27 mouse cellular contexts compared by ENCODE assay signal in the genomic region with DNA sequence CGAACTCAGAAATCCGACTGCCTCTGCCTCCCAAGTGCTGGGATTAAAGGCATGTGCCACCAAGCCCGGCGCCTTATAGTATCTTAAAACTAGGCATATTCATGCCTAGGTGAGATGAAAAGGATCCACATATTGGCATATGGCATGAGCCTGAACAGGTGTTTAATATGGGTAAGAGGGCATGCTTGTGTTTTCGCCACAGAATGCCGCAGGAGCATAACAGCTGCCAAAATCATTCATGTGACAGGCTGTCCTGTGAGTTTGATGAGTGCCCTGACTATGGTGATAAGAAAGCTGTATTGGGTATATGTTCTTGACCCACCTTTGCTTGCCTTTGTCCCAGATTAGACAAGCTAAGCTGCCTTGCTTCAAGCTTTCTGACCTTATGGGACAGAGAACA. TPM values are rescaled to one million over a fixed set of nuclear protein-coding genes. Genes with fewer than 3 reads are reported as not detected.
"Had no signal": no experiment of that assay in that cellular context is flagged by ENCODE, and none has a peak within 500 bp of the region (broad histone marks: within the 10 kb centered on the region; RNA-seq: fewer than 3 reads in every experiment).

No protein-coding gene starts in this region.

- H3K27ac ChIP-seq: lung, embryonic 15.5 days; macrophage; midbrain, embryonic 13.5 days; midbrain, embryonic 15.5 days; neural tube, embryonic 12.5 days; stomach, embryonic 15.5 days; stomach, postnatal 0 days had no signal

- H3K9ac ChIP-seq: liver, postnatal 0 days; lung, embryonic 15.5 days; midbrain, embryonic 13.5 days; midbrain, embryonic 15.5 days; neural tube, embryonic 12.5 days; stomach, embryonic 15.5 days had no signal

- ATAC-seq: liver, postnatal 0 days; lung, postnatal 0 days; midbrain, embryonic 13.5 days; midbrain, embryonic 15.5 days had no signal

- H3K4me1 ChIP-seq: lung, embryonic 15.5 days; megakaryocyte, embryonic 14.5 days; midbrain, embryonic 13.5 days; midbrain, embryonic 15.5 days; neural tube, embryonic 12.5 days; stomach, embryonic 15.5 days had no signal

- DNase-seq: liver, postnatal 0 days; lung, adult 2 months; lung, postnatal 14 days; lung, postnatal 36 days; retina, postnatal 1 day; right cerebral cortex, adult 18-20 months; right cerebral cortex, postnatal 25 days; right cerebral cortex, postnatal 4 days; spleen, adult 18-20 months; thymus, adult 2 months; thymus, postnatal 25 days; thymus, postnatal 4 days had no signal

- H3K4me3 ChIP-seq: lung, embryonic 15.5 days; megakaryocyte, embryonic 14.5 days; midbrain, embryonic 13.5 days; midbrain, embryonic 15.5 days; neural tube, embryonic 12.5 days; stomach, embryonic 15.5 days had no signal

- H3K4me2 ChIP-seq: lung, embryonic 15.5 days; midbrain, embryonic 11.5 days; midbrain, embryonic 13.5 days; midbrain, embryonic 15.5 days; neural tube, embryonic 12.5 days; stomach, embryonic 15.5 days had no signal

- H3K27me3 ChIP-seq: lung, embryonic 15.5 days; megakaryocyte, embryonic 14.5 days; midbrain, embryonic 13.5 days; midbrain, embryonic 15.5 days; neural tube, embryonic 12.5 days; stomach, embryonic 15.5 days had no signal

- H3K9me3 ChIP-seq: lung, embryonic 15.5 days; midbrain, embryonic 13.5 days; midbrain, embryonic 15.5 days; neural tube, embryonic 12.5 days; stomach, embryonic 15.5 days had no signal

- H3K36me3 ChIP-seq: lung, embryonic 15.5 days; midbrain, embryonic 13.5 days; midbrain, embryonic 15.5 days; neural tube, embryonic 12.5 days; stomach, embryonic 15.5 days had no signal

RNA-seq across cellular contexts. Expression of a gene that starts 20.5 kb away (rescaled TPM):
- polyA plus RNA-seq: liver, postnatal 0 days; lung, adult 2 months; lung, embryonic 15.5 days; lung, postnatal 0 days; macrophage; midbrain, embryonic 11.5 days; midbrain, embryonic 13.5 days; midbrain, embryonic 15.5 days; midbrain, postnatal 0 days; neural tube, embryonic 12.5 days; neural tube, embryonic 14.5 days; small intestine, adult 2 months; stomach, embryonic 15.5 days; stomach, postnatal 0 days; thymus, adult 2 months; urinary bladder, adult 2 months had no signal

RNA-seq across cellular contexts. Expression of a gene that starts 34.1 kb away (rescaled TPM):
- polyA plus RNA-seq: liver, postnatal 0 days; lung, adult 2 months; lung, embryonic 15.5 days; lung, postnatal 0 days; macrophage; midbrain, embryonic 11.5 days; midbrain, embryonic 13.5 days; midbrain, embryonic 15.5 days; midbrain, postnatal 0 days; neural tube, embryonic 12.5 days; neural tube, embryonic 14.5 days; small intestine, adult 2 months; stomach, embryonic 15.5 days; stomach, postnatal 0 days; testis, adult 2 months; thymus, adult 2 months; urinary bladder, adult 2 months had no signal

RNA-seq across cellular contexts. Expression of a gene that starts 50.8 kb away (rescaled TPM):
- polyA plus RNA-seq: liver, postnatal 0 days; lung, adult 2 months; lung, embryonic 15.5 days; lung, postnatal 0 days; macrophage; midbrain, embryonic 11.5 days; midbrain, embryonic 13.5 days; midbrain, embryonic 15.5 days; midbrain, postnatal 0 days; neural tube, embryonic 12.5 days; neural tube, embryonic 14.5 days; small intestine, adult 2 months; stomach, embryonic 15.5 days; stomach, postnatal 0 days; testis, adult 2 months; urinary bladder, adult 2 months had no signal
